Mouse (Mus musculus) myocyte (in vitro differentiated cells): ENCODE results near the gene Smco1.

Source experiments
- POLR2A ChIP-seq: IDR thresholded peaks from one replicate; pipeline ENCODE4 v1.6.1; 2011; ENCODE audit warnings: low read depth, mild to moderate bottlenecking, control low read depth, moderate library complexity; ENCODE audit not compliant: insufficient read length
- USF1 ChIP-seq: IDR thresholded peaks from one replicate; pipeline ENCODE4 v1.6.1; 2011; ENCODE audit warnings: low read depth, mild to moderate bottlenecking, control low read depth, moderate library complexity

DNA sequence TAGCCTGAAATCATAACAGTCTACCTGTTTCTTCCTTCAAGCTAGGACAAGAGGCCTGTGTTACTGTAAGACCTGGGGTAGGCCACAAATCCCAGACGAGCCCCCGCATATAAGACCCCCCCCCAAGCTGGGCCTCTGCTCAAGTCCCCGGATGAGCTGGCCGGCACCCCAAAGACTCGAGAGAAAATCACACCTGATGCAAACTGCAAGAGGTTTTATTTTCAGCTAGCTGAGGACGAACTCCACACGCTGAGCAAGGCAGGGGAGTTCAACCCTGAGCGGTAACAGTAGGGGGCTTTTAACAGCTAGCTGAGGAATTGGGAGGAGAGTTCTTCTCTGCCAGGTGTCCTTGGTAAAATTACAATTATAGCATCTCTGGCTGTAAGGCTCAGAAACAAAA, 8.9 kb downstream of the Smco1 start:
- TF ChIP-seq POLR2A = no peak
- TF ChIP-seq USF1 = no peak
